Mouse (Mus musculus) WW6 (cell line): ENCODE results near the gene Radil.

ENCODE experiments used
- DNase-seq: peaks from one replicate; pipeline ENCODE4 v3.0.0-alpha.2; 2013; ENCODE audit warnings: low read depth, low spot score

Gene Radil

GRCm38 (mm10) chr5:142448623-142449022, 102.3 kb downstream of the Radil start:
- DNase-seq, result no peak

- peak; percentile 82 for DNase-seq
Measured at GRCm38 (mm10) chr5:142448076-142448475, 102.8 kb downstream of the Radil start.

- DNase-seq, result no peak
Measured at GRCm38 (mm10) chr5:142445709-142446108, 105.2 kb downstream of the Radil start.

GRCm38 (mm10) chr5:142444791-142445531, 105.9 kb downstream of the Radil start:
- DNase-seq, result no peak

GRCm38 (mm10) chr5:142443994-142444393, 106.9 kb downstream of the Radil start:
- DNase-seq, result no peak

GRCm38 (mm10) chr5:142443514-142443913, 107.4 kb downstream of the Radil start:
- no peak for DNase-seq

- DNase-seq, result no peak
Measured at GRCm38 (mm10) chr5:142442045-142442440, 108.9 kb downstream of the Radil start.

- no peak for DNase-seq
Measured at GRCm38 (mm10) chr5:142441332-142442044, 109.4 kb downstream of the Radil start.

GRCm38 (mm10) chr5:142440451-142441147, 110.3 kb downstream of the Radil start:
- DNase-seq, result peak; percentile 95

- no peak for DNase-seq
Measured at GRCm38 (mm10) chr5:142439911-142440432, 110.9 kb downstream of the Radil start.

- DNase-seq, result no peak
Measured at GRCm38 (mm10) chr5:142438380-142438938, 112.4 kb downstream of the Radil start.

GRCm38 (mm10) chr5:142435736-142436135, 115.2 kb downstream of the Radil start:
- DNase-seq, result no peak
